Mouse (Mus musculus) liver, embryonic 14.5 days (tissue): Measurements from ENCODE around the gene Nphp3.
A peak's percentile ranks its signal among the peaks of the same experiment; 100 is the strongest.

Source experiments
- CTCF ChIP-seq: IDR thresholded peaks from 2 replicates; pipeline ENCODE4 v1.5.1; 2016; ENCODE audit warnings: antibody characterized with exemption, low read depth, control low read depth
- EP300 ChIP-seq: IDR thresholded peaks from 2 replicates; pipeline ENCODE4 v1.6.1; 2016; ENCODE audit warnings: antibody characterized with exemption, low read depth

DNA sequence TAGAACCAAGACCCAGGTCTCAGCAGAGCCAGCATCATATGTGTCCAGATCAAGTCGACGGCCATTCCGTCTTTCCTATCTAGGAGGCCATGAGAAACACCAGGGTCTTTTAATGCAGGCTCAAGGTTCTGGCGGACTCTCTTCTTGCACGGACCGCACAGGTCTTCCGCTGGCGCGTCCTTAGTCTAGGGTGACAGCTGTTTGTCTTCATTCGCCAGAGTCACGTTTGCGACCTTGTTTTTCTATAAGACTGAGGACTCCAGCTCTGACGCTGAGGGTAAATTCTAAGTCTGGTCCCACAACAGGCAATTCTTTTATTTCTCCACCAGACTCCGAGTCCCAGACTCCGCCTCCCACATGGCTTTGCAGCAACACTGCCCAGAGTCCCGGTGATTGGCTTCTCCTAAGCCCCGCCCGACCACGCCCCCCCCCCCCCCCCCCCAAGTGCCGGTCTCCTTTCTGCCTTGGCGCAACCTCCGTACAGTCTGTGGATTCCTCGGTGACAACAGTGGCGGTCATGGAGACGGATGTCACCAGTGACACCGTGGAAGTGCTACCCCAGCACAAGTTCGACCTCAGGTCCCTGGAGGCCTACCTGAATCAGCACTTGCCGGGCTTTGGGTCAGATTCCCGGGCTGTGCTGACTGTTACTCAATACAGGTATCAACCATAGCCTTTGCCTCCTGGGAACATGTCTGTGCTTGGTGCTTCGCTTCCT lies 61.1 kb downstream of the Nphp3 start, which contains the start of gene Acad11:
- TF ChIP-seq CTCF (no peak), EP300 (0 out of 2 replicates have a peak, but pooled peaks have one; percentile 14)
